Mouse (Mus musculus): ENCODE data around the gene Plcl2. TPM values are rescaled to one million over a fixed set of nuclear protein-coding genes. Genes with fewer than 3 reads are reported as not detected.

Gene Plcl2
- polyA plus RNA-seq, 1 experiment from 2014 or later: 2.7 TPM

DNA sequence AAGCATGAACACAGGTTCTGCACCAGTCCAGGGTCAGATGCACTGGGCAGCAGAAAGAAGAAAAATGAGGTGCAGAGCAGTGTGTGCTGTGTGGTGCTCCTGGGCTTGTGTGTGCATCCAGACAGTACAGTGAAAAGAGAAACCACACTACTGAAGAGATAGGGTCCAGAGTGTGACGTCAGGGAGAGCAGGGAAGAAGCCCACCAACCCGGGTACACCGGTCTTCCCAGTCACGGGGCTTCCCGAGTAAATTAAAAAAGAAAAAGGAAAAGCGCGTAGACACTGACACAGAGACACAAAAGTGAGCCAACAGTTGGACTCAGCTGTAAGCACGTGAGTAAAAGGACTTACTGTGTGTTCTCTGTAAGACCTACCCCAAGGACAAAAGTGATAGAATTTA lies 149.7 kb downstream of the Plcl2 start:
- no peaks in the 10 kb centered on the region for H3K27me3 ChIP-seq (ENCODE audit: control insufficient read depth, insufficient read depth, low read length)
- H3K27ac ChIP-seq (ENCODE audit: low read length): no peak overlapping the region
- no peak overlapping the region for H3K4me2 ChIP-seq (ENCODE audit: low read depth, low read length)
- no peak overlapping the region for H3K9ac ChIP-seq (ENCODE audit: low read length)
- 93% methylated on average over 8 of the region's 8 CpGs for WGBS
- no peak for ATAC-seq (ENCODE audit: insufficient read depth, low FRiP score)
- H3K9me3 ChIP-seq (replicated peaks; ENCODE audit: control insufficient read depth, low read length): peaks cover 3% of the 10 kb centered on the region; the same call in 1 of the 2 replicates
- no peaks in the 10 kb centered on the region for H3K4me1 ChIP-seq (ENCODE audit: control insufficient read depth, insufficient read depth, low read length)
- H3K36me3 ChIP-seq (ENCODE audit: control insufficient read depth, insufficient read depth, low read length): no peaks in the 10 kb centered on the region
- no peak overlapping the region for H3K4me3 ChIP-seq (replicated peaks; ENCODE audit: low read length)

GRCm38 (mm10) chr17:50667596-50667995 lies 158.4 kb downstream of the Plcl2 start:
- Histone ChIP-seq H3K9ac (ENCODE audit: low read length) (no peak overlapping the region), H3K4me3 (replicated peaks; ENCODE audit: low read length) (no peak overlapping the region), H3K27ac (ENCODE audit: low read length) (no peak overlapping the region), H3K4me2 (ENCODE audit: low read depth, low read length) (no peak overlapping the region), H3K9me3 (replicated peaks; ENCODE audit: control insufficient read depth, low read length) (0 out of 2 replicates have a peak, but pooled peaks cover 7% of the 10 kb centered on the region), H3K36me3 (ENCODE audit: control insufficient read depth, insufficient read depth, low read length) (0 out of 2 replicates have a peak, but pooled peaks cover 4% of the 10 kb centered on the region), H3K27me3 (ENCODE audit: control insufficient read depth, insufficient read depth, low read length) (no peaks in the 10 kb centered on the region), H3K4me1 (ENCODE audit: control insufficient read depth, insufficient read depth, low read length) (no peaks in the 10 kb centered on the region)
- no peak for ATAC-seq (ENCODE audit: insufficient read depth, low FRiP score)
- WGBS: 91% methylated on average over 9 of the region's 9 CpGs

GRCm38 (mm10) chr17:50668681-50669208 lies 159.5 kb downstream of the Plcl2 start:
- WGBS: 73% methylated on average over 4 of the region's 4 CpGs
- Histone ChIP-seq H3K9ac (ENCODE audit: low read length) (no peak overlapping the region), H3K36me3 (ENCODE audit: control insufficient read depth, insufficient read depth, low read length) (0 out of 2 replicates have a peak, but pooled peaks cover 4% of the 10 kb centered on the region)

DNA sequence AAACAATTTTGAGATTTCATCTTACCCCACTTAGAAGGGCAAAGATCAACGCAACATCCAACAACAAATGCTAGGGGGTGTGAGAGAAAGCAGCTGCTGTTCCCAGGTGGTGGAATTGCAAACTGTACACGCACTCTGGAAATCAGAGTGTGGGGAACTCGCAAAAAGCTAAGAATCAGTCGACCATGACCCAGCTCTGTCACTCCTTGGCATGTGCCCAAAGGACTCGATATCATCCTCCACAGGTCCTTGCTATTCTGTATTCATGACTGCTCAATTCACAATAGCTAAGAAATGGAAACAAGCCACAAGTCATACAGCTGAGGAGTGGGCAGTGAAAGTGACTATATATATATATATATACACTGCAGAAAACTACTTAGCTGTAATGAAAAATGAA lies 162.2 kb downstream of the Plcl2 start:
- Histone ChIP-seq H3K4me2 (ENCODE audit: low read depth, low read length) (no peak overlapping the region), H3K36me3 (ENCODE audit: control insufficient read depth, insufficient read depth, low read length) (no peaks in the 10 kb centered on the region), H3K9me3 (replicated peaks; ENCODE audit: control insufficient read depth, low read length) (no peaks in the 10 kb centered on the region), H3K27me3 (ENCODE audit: control insufficient read depth, insufficient read depth, low read length) (no peaks in the 10 kb centered on the region), H3K27ac (ENCODE audit: low read length) (no peak overlapping the region), H3K4me3 (replicated peaks; ENCODE audit: low read length) (no peak overlapping the region), H3K4me1 (ENCODE audit: control insufficient read depth, insufficient read depth, low read length) (no peaks in the 10 kb centered on the region), H3K9ac (ENCODE audit: low read length) (no peak overlapping the region)
- ATAC-seq (ENCODE audit: insufficient read depth, low FRiP score): no peak
- 56% methylated on average over 5 of the region's 5 CpGs for whole genome bisulfite sequencing

More at GRCm38 (mm10) chr17:50668681-50669208, 159.5 kb downstream of the Plcl2 start:
- Histone ChIP-seq H3K4me3 (replicated peaks; ENCODE audit: low read length) (no peak overlapping the region), H3K4me1 (ENCODE audit: control insufficient read depth, insufficient read depth, low read length) (no peaks in the 10 kb centered on the region), H3K27ac (ENCODE audit: low read length) (no peak overlapping the region), H3K9me3 (replicated peaks; ENCODE audit: control insufficient read depth, low read length) (0 out of 2 replicates have a peak, but pooled peaks cover 7% of the 10 kb centered on the region), H3K27me3 (ENCODE audit: control insufficient read depth, insufficient read depth, low read length) (no peaks in the 10 kb centered on the region), H3K4me2 (ENCODE audit: low read depth, low read length) (no peak overlapping the region)
- no peak for ATAC-seq (ENCODE audit: insufficient read depth, low FRiP score)

- 61% methylated on average over 7 of the region's 7 CpGs for WGBS
- Histone ChIP-seq H3K4me2 (ENCODE audit: low read depth, low read length) (no peak overlapping the region), H3K9me3 (replicated peaks; ENCODE audit: control insufficient read depth, low read length) (no peaks in the 10 kb centered on the region), H3K9ac (ENCODE audit: low read length) (no peak overlapping the region), H3K36me3 (ENCODE audit: control insufficient read depth, insufficient read depth, low read length) (no peaks in the 10 kb centered on the region), H3K27ac (ENCODE audit: low read length) (no peak overlapping the region), H3K4me3 (replicated peaks; ENCODE audit: low read length) (no peak overlapping the region), H3K27me3 (ENCODE audit: control insufficient read depth, insufficient read depth, low read length) (no peaks in the 10 kb centered on the region), H3K4me1 (ENCODE audit: control insufficient read depth, insufficient read depth, low read length) (peaks cover 13% of the 10 kb centered on the region; the same call in 1 of the 2 replicates)
- no peak for ATAC-seq (ENCODE audit: insufficient read depth, low FRiP score)
These were observed 165.4 kb downstream of the Plcl2 start for GRCm38 (mm10) chr17:50674580-50674979.

- Histone ChIP-seq H3K36me3 (ENCODE audit: control insufficient read depth, insufficient read depth, low read length) (no peaks in the 10 kb centered on the region), H3K4me1 (ENCODE audit: control insufficient read depth, insufficient read depth, low read length) (peaks cover 13% of the 10 kb centered on the region; the same call in 1 of the 2 replicates), H3K27me3 (ENCODE audit: control insufficient read depth, insufficient read depth, low read length) (no peaks in the 10 kb centered on the region), H3K9me3 (replicated peaks; ENCODE audit: control insufficient read depth, low read length) (no peaks in the 10 kb centered on the region), H3K4me3 (replicated peaks; ENCODE audit: low read length) (no peak overlapping the region), H3K9ac (ENCODE audit: low read length) (no peak overlapping the region), H3K4me2 (ENCODE audit: low read depth, low read length) (no peak overlapping the region), H3K27ac (ENCODE audit: low read length) (no peak overlapping the region)
- ATAC-seq (ENCODE audit: insufficient read depth, low FRiP score): no peak
- WGBS: 60% methylated on average over 11 of the region's 11 CpGs
These were observed 166.0 kb downstream of the Plcl2 start for GRCm38 (mm10) chr17:50675231-50675630.

- Histone ChIP-seq H3K4me1 (ENCODE audit: control insufficient read depth, insufficient read depth, low read length) (peaks cover 13% of the 10 kb centered on the region; the same call in 1 of the 2 replicates), H3K4me2 (ENCODE audit: low read depth, low read length) (no peak overlapping the region), H3K4me3 (replicated peaks; ENCODE audit: low read length) (no peak overlapping the region), H3K27me3 (ENCODE audit: control insufficient read depth, insufficient read depth, low read length) (no peaks in the 10 kb centered on the region), H3K36me3 (ENCODE audit: control insufficient read depth, insufficient read depth, low read length) (no peaks in the 10 kb centered on the region), H3K9ac (ENCODE audit: low read length) (no peak overlapping the region), H3K9me3 (replicated peaks; ENCODE audit: control insufficient read depth, low read length) (no peaks in the 10 kb centered on the region), H3K27ac (ENCODE audit: low read length) (peak overlapping the region; percentile 75)
- ATAC-seq (ENCODE audit: insufficient read depth, low FRiP score): no peak
- 92% methylated on average over 14 of the region's 14 CpGs for WGBS
These were observed 168.1 kb downstream of the Plcl2 start for GRCm38 (mm10) chr17:50677334-50677733.

DNA sequence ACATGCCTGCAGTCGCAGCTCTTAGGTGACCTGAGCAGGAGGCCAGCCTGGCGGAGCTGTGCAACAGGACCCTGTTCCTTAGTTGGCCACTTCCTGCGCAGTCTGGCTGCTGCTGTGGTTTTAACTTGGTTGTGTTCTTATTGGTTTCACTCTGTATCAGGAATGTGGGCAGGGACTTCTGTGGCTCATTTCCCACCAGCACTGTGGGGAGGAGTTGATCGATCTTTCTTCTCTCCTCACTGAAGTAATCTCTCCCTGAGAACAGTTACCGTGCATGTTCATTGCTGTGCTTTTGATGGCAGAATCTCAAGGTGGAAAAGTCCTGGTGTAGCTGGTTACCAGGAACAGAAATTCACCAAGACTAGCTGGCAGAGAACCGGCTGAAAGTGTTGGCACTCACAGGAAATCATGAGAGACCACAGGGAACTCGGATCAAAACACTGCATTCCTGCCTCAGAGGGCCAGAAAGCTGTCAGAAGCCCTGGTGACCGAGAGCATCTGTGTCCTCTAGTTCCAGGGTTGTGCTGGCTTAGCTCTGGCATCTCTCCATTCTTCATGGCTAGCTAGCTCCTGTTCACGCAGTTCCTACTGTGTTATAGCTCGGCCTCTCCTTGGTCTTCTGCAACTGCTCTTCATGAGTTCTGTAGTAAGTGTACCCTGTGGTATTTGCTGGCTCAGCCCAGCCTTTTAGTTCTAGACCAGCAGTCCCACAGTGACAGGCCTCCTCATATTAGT lies 168.9 kb downstream of the Plcl2 start:
- no peaks in the 10 kb centered on the region for H3K36me3 ChIP-seq (ENCODE audit: control insufficient read depth, insufficient read depth, low read length)
- ATAC-seq (ENCODE audit: insufficient read depth, low FRiP score): peak; percentile 77
- H3K4me2 ChIP-seq (ENCODE audit: low read depth, low read length): peak overlapping the region; percentile 32
- 0 out of 2 replicates have a peak overlapping the region, but pooled peaks have one; percentile 23 for H3K9ac ChIP-seq (ENCODE audit: low read length)
- WGBS: 35% methylated on average over 10 of the region's 10 CpGs
- no peaks in the 10 kb centered on the region for H3K27me3 ChIP-seq (ENCODE audit: control insufficient read depth, insufficient read depth, low read length)
- peaks cover 13% of the 10 kb centered on the region; the same call in 1 of the 2 replicates for H3K4me1 ChIP-seq (ENCODE audit: control insufficient read depth, insufficient read depth, low read length)
- no peaks in the 10 kb centered on the region for H3K9me3 ChIP-seq (replicated peaks; ENCODE audit: control insufficient read depth, low read length)
- H3K27ac ChIP-seq (ENCODE audit: low read length): peak overlapping the region; percentile 75
- no peak overlapping the region for H3K4me3 ChIP-seq (replicated peaks; ENCODE audit: low read length)

DNA sequence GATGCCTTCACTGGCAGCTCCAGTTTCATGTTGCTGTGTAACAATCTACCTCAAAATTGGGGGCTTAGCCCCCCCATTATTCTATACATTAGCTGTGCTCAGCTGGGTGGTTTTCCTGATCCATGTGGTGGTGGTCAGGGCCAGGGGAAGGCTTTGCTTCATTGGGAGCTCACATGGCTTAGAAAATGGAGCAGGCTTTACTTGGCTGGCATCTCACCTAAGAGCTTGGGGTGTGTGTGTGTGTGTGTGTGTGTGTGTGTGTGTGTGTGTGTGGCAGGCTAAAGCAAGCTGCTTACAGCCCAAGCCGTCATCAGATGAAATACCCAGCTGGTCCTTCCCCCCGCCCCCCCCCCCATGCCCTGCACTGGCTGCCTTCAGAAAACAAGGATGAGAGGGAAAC lies 169.5 kb downstream of the Plcl2 start:
- WGBS: 63% methylated on average over 2 of the region's 2 CpGs
- no peak for ATAC-seq (ENCODE audit: insufficient read depth, low FRiP score)
- H3K27ac ChIP-seq (ENCODE audit: low read length): peak overlapping the region; percentile 75; the same call in 1 of the 2 replicates

More for the DNA sequence above, 169.5 kb downstream of the Plcl2 start:
- no peak overlapping the region for H3K4me2 ChIP-seq (ENCODE audit: low read depth, low read length)
- no peak overlapping the region for H3K4me3 ChIP-seq (replicated peaks; ENCODE audit: low read length)
- H3K36me3 ChIP-seq (ENCODE audit: control insufficient read depth, insufficient read depth, low read length): no peaks in the 10 kb centered on the region
- no peak overlapping the region for H3K9ac ChIP-seq (ENCODE audit: low read length)
- no peaks in the 10 kb centered on the region for H3K9me3 ChIP-seq (replicated peaks; ENCODE audit: control insufficient read depth, low read length)
- no peaks in the 10 kb centered on the region for H3K27me3 ChIP-seq (ENCODE audit: control insufficient read depth, insufficient read depth, low read length)
- H3K4me1 ChIP-seq (ENCODE audit: control insufficient read depth, insufficient read depth, low read length): peaks cover 13% of the 10 kb centered on the region; the same call in 1 of the 2 replicates
